Mouse (Mus musculus) testis, adult 2 months (tissue): ENCODE results near the gene Zfp687. TPM values are rescaled to one million over a fixed set of nuclear protein-coding genes. Genes with fewer than 3 reads are reported as not detected.

Experiments
- H3K27ac ChIP-seq: fragments of 200-500 bp; 2 replicates; pipeline ENCODE4 v1.5.1; 2012; ENCODE audit warnings: low read depth, low read length; ENCODE audit not compliant: control insufficient read depth, insufficient read depth
- H3K27me3 ChIP-seq: fragments of 200-500 bp; 2 replicates; pipeline ENCODE4 v1.6.1; 2012; ENCODE audit warnings: mild to moderate bottlenecking, low read length, moderate library complexity; ENCODE audit not compliant: control insufficient read depth, insufficient read depth
- H3K36me3 ChIP-seq: fragments of 200-500 bp; 2 replicates; pipeline ENCODE4 v1.6.1; 2012; ENCODE audit warnings: mild to moderate bottlenecking, low read length; ENCODE audit not compliant: control insufficient read depth, insufficient read depth
- H3K4me1 ChIP-seq: fragments of 200-500 bp; 2 replicates; pipeline ENCODE4 v1.6.1; 2012; ENCODE audit warnings: low read length; ENCODE audit not compliant: control insufficient read depth, insufficient read depth
- H3K4me3 ChIP-seq: fragments of 200-500 bp; 2 replicates; pipeline ENCODE4 v1.5.1; 2012; ENCODE audit warnings: low read depth, mild to moderate bottlenecking, low read length, moderate library complexity, mixed read lengths; ENCODE audit not compliant: control insufficient read depth
- CTCF ChIP-seq: fragments of 200-500 bp; IDR thresholded peaks from 2 replicates; pipeline ENCODE4 v1.5.1; 2012; ENCODE audit warnings: low read depth, mild to moderate bottlenecking, inconsistent platforms, low read length, moderate library complexity; ENCODE audit not compliant: control insufficient read depth, insufficient read depth, insufficient replicate concordance
- POLR2A ChIP-seq: fragments of 200-500 bp; IDR thresholded peaks from 2 replicates; pipeline ENCODE4 v1.6.1; 2012; ENCODE audit warnings: low read depth, mild to moderate bottlenecking, inconsistent platforms, low read length, moderate library complexity; ENCODE audit not compliant: control insufficient read depth
- polyA plus RNA-seq: library from polyadenylated mRNA; depleted of rRNA; stranded (reverse); fragments of >200 nt; gene quantifications from 2 replicates; pipeline ENCODE4 v1.2.3, GENCODE M21; 2012

Gene Zfp687
- polyA plus RNA-seq, 1 experiment: 43.3 TPM

DNA sequence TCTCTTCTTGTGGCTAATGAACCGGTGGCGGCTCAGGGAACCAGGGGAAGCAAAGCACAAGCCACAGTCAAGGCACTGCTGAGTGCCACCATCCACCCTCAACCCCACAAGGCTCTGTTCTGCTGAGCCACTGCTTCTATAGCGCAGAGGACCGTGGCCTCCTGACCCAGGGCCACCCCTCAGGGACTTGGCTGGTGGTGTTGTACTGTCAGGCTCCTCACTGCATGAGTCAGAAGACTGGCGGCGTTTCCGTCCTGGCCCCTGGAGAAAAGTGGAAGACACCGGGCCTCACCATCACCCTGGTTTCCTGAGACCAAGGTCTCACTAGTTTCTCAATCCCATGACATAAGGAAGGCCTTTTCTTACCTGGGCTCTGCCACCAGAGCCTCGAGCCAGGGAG is 7.5 kb downstream of the Zfp687 start:
- H3K4me1 ChIP-seq: no peaks in the 10 kb centered on the region
- no peak overlapping the region for H3K4me3 ChIP-seq
- TF ChIP-seq CTCF (no peak), POLR2A (no peak)
- H3K36me3 ChIP-seq: peaks cover 3% of the 10 kb centered on the region
- H3K27ac ChIP-seq: no peak overlapping the region
- H3K27me3 ChIP-seq: no peaks in the 10 kb centered on the region

DNA sequence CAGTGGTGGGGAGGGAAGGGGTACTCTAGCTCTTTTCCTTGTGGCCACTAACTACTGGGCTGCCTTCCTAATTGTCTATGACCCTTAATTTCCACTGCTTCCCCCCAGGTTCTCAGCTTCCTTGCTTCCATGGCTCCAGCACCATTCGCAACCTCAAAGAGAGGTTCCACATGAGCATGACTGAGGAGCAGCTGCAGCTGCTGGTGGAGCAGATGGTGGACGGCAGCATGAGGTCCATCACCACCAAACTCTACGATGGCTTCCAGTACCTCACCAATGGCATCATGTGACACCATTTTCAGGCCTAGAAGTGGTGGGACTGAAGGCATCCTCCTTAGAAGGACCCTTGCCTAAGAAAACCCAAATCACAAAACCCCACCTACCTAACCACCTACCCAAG is 9.6 kb downstream of the Zfp687 start:
- TF ChIP-seq POLR2A: no peak
- no peak for TF ChIP-seq CTCF
- Histone ChIP-seq H3K27ac (no peak overlapping the region), H3K36me3 (peaks cover 7% of the 10 kb centered on the region), H3K27me3 (no peaks in the 10 kb centered on the region), H3K4me3 (no peak overlapping the region), H3K4me1 (no peaks in the 10 kb centered on the region)

DNA sequence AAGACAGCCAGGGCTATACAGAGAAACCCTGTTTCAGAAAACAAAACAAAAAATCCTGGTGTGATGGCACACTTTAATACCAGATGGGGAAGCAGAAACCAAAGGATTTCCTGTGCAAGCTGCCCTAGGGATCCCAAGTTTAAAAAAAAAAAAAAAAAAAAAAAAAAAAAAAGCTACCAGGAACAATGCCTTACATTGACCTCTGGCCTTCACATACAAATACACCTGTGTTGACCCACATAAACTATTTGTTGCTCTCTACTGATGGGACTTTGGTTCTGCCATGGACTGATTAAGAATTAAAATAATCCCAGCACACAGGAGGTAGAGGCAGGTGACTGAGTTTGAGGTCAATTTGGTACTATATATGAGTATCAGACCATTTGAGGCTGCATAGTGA is 12.0 kb downstream of the Zfp687 start:
- H3K4me1 ChIP-seq: no peaks in the 10 kb centered on the region
- no peaks in the 10 kb centered on the region for H3K27me3 ChIP-seq
- H3K27ac ChIP-seq: no peak overlapping the region
- peaks cover 7% of the 10 kb centered on the region for H3K36me3 ChIP-seq
- no peak overlapping the region for H3K4me3 ChIP-seq
- TF ChIP-seq CTCF: no peak
- TF ChIP-seq POLR2A: no peak

DNA sequence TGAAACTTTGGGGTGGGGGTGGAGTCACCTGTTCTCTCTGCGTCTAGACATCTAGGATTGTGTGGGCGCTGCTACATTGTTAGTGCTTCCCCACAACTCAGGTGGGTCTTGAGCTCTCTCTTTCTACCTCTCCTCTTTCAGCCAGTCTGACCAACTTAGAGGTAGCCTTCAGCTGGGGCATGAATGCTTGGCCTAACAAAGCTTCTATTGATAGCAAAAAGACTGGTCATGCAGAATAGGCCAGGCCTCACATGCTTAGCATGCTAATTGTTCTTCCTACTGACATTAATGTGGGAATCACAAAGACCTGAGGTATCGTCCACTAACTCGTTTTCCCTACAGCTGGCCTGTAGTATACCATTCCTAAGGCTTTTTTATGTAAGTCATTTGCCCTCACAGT is 12.7 kb downstream of the Zfp687 start:
- no peak overlapping the region for H3K27ac ChIP-seq
- TF ChIP-seq CTCF (no peak), POLR2A (no peak)
- H3K27me3 ChIP-seq: no peaks in the 10 kb centered on the region
- peaks cover 7% of the 10 kb centered on the region for H3K36me3 ChIP-seq
- H3K4me3 ChIP-seq: no peak overlapping the region
- no peaks in the 10 kb centered on the region for H3K4me1 ChIP-seq

DNA sequence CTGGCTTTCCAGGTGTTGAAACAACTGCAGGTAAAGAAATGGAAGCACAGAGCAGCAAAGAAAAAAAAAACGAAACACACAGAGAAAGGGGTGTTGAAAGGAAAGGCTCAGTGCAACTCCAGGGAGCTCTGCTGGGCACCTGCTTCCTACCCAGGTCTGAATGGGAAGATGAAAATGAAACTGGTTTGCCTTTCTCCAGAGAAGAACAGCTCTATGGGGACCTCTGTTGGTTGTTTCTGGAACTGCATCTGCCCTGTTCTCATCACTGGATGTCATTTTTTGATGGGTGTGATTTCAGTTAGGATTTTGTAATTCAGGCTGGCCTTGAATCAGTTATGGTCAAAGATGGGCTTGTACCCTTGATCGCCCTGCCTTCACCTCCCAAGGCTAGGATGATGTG is 18.3 kb downstream of the Zfp687 start:
- H3K4me1 ChIP-seq: no peaks in the 10 kb centered on the region
- peaks cover 8% of the 10 kb centered on the region for H3K36me3 ChIP-seq
- no peak overlapping the region for H3K4me3 ChIP-seq
- peak; percentile 44; the same call in 1 of the 2 replicates for TF ChIP-seq CTCF
- TF ChIP-seq POLR2A: no peak
- no peak overlapping the region for H3K27ac ChIP-seq
- H3K27me3 ChIP-seq: no peaks in the 10 kb centered on the region

DNA sequence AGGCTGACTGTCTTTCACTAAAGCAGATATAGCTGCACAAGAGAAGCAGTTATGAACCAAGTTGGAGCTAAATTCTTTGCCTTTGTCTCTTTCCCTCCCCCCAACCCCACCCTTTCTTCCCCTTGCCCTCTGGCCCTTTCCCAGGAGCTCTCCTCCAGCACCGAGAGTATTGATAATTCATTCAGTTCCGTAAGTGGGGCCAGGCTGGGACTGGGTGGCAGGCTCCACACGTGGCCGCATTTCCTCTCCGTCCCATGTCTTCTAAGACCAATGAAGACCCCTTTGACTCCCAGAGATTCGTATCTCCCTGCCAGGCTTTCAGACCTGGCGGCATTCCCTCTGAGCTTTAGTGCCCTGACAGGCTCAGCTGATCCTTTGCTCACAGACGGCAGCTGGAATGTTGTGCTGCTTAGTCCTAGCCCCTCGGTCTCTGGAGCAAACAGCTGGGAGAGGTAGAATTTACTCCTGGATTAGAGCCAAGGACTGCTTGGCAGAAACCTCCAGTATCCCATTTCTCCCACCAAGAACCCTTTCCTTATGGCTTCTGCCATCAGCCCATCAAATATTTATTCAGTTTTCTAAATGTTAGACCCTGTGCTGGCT is 26.0 kb downstream of the Zfp687 start:
- H3K27ac ChIP-seq: no peak overlapping the region

DNA sequence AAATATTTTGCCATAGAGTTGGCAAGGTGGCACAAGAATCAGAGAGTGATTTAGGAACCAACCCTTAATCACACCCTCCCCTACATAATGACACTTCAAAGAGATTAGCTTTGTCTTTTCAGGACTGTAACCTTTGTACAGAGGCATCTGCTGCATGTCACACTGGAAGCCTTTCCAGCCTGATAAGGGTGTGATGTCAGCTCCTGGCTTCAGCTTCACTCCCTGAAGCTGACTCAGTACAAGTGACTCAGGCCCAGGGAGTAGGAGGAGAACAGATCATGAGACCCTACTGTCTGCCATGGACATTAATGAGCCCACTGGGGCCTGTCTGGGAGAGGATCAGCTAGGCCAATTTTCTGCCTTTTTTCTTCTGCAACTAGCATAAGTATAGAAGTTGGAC is 27.7 kb downstream of the Zfp687 start:
- Histone ChIP-seq H3K4me1 (no peaks in the 10 kb centered on the region; the same call in 1 of the 2 replicates), H3K4me3 (no peak overlapping the region), H3K27me3 (no peaks in the 10 kb centered on the region), H3K36me3 (peaks cover 7% of the 10 kb centered on the region), H3K27ac (no peak overlapping the region)
- TF ChIP-seq POLR2A (no peak), CTCF (no peak)

More for the DNA sequence above, 26.0 kb downstream of the Zfp687 start:
- Histone ChIP-seq H3K4me1 (no peaks in the 10 kb centered on the region; the same call in 1 of the 2 replicates), H3K36me3 (peaks cover 6% of the 10 kb centered on the region), H3K4me3 (no peak overlapping the region), H3K27me3 (no peaks in the 10 kb centered on the region)
- no peak for TF ChIP-seq CTCF
- TF ChIP-seq POLR2A: no peak

DNA sequence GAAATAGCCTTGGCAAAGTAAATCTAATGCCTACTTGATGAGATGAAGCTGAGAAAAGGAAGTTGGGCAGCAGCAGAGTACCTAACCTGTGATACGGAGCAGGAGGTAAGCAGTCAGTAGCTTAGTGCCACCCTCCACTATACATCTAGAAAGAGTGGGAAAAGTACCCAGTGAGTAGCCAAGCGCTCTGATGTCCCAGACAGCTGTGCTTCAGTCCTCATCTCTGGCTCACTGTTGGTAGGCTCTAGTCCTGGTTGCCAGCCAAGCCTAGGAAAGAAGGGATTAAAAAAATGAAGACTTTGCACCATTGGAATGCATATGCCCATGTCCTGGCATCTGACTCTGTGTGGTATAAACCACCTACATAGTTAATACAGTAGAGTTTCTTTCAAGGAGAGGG is 29.7 kb downstream of the Zfp687 start:
- no peak overlapping the region for H3K4me3 ChIP-seq
- H3K36me3 ChIP-seq: peaks cover 7% of the 10 kb centered on the region
- H3K4me1 ChIP-seq: no peaks in the 10 kb centered on the region; the same call in 1 of the 2 replicates
- H3K27ac ChIP-seq: no peak overlapping the region
- no peak for TF ChIP-seq CTCF
- TF ChIP-seq POLR2A: no peak
- no peaks in the 10 kb centered on the region for H3K27me3 ChIP-seq
